Mouse (Mus musculus) liver, adult 2 months (tissue): ENCODE data around the gene Asb3.
"Not testable (repeated sequence)": the region's sequence is repeated elsewhere in the genome, so short reads cannot be mapped to it uniquely, and the experiment has no call there.

Experiments
- CTCF ChIP-seq: fragments of 200-500 bp; IDR thresholded peaks from 2 replicates; pipeline ENCODE4 v1.5.1; 2011; ENCODE audit warnings: low read depth, low read length, control low read depth
- POLR2A ChIP-seq: fragments of 200-500 bp; IDR thresholded peaks from 2 replicates; pipeline ENCODE4 v1.6.1; 2011; ENCODE audit warnings: low read length, control low read depth; ENCODE audit not compliant: insufficient read depth; ENCODE audit errors: extremely low read depth

DNA sequence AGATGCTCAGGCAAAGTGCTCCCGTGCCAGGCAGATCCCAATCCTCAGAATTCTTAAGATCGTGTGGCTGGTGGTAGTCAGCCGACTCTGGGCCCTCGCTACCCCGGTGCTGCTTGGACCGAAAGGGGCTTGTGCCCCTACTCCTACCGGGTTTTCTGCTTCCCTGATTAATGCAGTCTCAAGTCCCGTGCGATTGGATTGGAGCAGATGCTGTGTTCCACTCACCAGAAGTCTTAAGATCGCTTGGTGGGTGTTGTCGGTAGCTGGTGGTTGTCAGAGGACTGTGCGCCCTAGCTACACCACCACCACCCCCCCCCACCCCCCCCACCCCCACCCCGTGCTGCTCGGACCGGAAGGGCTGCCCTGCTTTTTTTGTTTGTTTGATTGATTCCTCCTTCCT, 132.2 kb downstream of the Asb3 start:
- not testable (repeated sequence) for TF ChIP-seq CTCF, POLR2A
